Mouse (Mus musculus) stomach, embryonic 14.5 days (tissue): Measurements from ENCODE around the gene Cdkn3. TPM values are rescaled to one million over a fixed set of nuclear protein-coding genes. Genes with fewer than 3 reads are reported as not detected.
A peak's percentile ranks its signal among the peaks of the same experiment; 100 is the strongest.

Experiments used
- ATAC-seq: fragments of 200-750 bp; cut with Nextera tagmentation; 2 replicates; pipeline ENCODE4 v1.8.0; 2017; ENCODE audit warnings: low read depth, moderate TSS enrichment; ENCODE audit not compliant: insufficient number of reproducible peaks, insufficient read depth, low FRiP score
- H3K27ac ChIP-seq: fragments of 300-500 bp; sonication (generic); 2 replicates; pipeline ENCODE4 v1.5.1; 2014; ENCODE audit warnings: mild to moderate bottlenecking, low read length, moderate library complexity, mixed read lengths
- H3K27me3 ChIP-seq: fragments of 300-500 bp; sonication (generic); 2 replicates; pipeline ENCODE4 v1.6.1; 2014; ENCODE audit warnings: low read length, control low read depth, mixed read lengths; ENCODE audit not compliant: control insufficient read depth, insufficient read depth
- H3K36me3 ChIP-seq: fragments of 300-500 bp; sonication (generic); 2 replicates; pipeline ENCODE4 v1.6.1; 2014; ENCODE audit warnings: mild to moderate bottlenecking, control low read depth, low read length, moderate library complexity, mixed read lengths; ENCODE audit not compliant: control insufficient read depth, insufficient read depth
- H3K4me1 ChIP-seq: fragments of 300-500 bp; sonication (generic); 2 replicates; pipeline ENCODE4 v1.6.1; 2014; ENCODE audit warnings: low read length, control low read depth, mixed read lengths; ENCODE audit not compliant: control insufficient read depth, insufficient read depth
- H3K4me2 ChIP-seq: fragments of 300-500 bp; sonication (generic); replicated peaks from 2 replicates; pipeline ENCODE4 v1.6.1; 2014; ENCODE audit warnings: low read depth, low read length, control low read depth
- H3K4me3 ChIP-seq: fragments of 300-500 bp; sonication (generic); 2 replicates; pipeline ENCODE4 v1.5.1; 2014; ENCODE audit warnings: low read depth, low read length, control low read depth
- H3K9ac ChIP-seq: fragments of 300-500 bp; sonication (generic); replicated peaks from 2 replicates; pipeline ENCODE4 v1.6.1; 2014; ENCODE audit warnings: low read depth, mild to moderate bottlenecking, control low read depth, low read length, moderate library complexity, mixed read lengths
- H3K9me3 ChIP-seq: fragments of 300-500 bp; sonication (generic); 2 replicates; pipeline ENCODE4 v1.6.1; 2016; ENCODE audit warnings: low read depth, low read length, control low read depth; ENCODE audit not compliant: control insufficient read depth
- WGBS: fragments of 180-500 bp; shearing (Covaris S2); extraction: QIAGEN DNeasy Blood & Tissue Kit; methylation state at CpG from one replicate; pipeline ENCODE4 v1.1.7; 2014; 5-methylcytosine and 5-hydroxymethylcytosine counted together
- polyA plus RNA-seq: library from polyadenylated mRNA; unstranded; fragments of >200 nt; fragmentation: Nextera tagmentation; extraction: Ambion mirVana; gene quantifications from 2 replicates; pipeline ENCODE4 v1.2.1, GENCODE M21; 2014

Gene Cdkn3
- polyA plus RNA-seq, 1 experiment from 2014 or later = 60.1 TPM

DNA sequence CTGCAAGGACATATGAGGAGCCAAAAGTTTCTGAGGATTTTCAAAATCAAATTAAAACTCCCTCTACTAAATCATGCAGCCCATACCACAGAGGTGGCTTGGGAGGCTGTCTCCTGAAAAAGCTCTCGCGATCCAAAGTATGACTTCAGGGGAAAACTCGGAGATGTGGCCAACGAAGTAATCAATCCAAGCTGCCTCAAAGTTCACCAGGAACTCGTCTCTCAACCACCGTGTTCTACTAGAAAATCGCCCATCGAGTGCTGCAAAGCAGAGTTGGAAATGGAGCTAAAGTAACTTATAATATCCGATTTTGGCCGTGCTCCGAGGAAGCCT, 27.1 kb downstream of the Cdkn3 start:
- Histone ChIP-seq H3K4me1 (peaks cover 14% of the 10 kb centered on the region; the same call in 1 of the 2 replicates), H3K9ac (peak overlapping the region; percentile 95), H3K4me2 (peak overlapping the region; percentile 79), H3K27ac (peak overlapping the region; percentile 98), H3K9me3 (no peaks in the 10 kb centered on the region), H3K27me3 (no peaks in the 10 kb centered on the region), H3K36me3 (peaks cover 5% of the 10 kb centered on the region; the same call in 1 of the 2 replicates), H3K4me3 (peak overlapping the region; percentile 96)
- no peak for ATAC-seq
- under 1% methylated on average over 11 of the region's 11 CpGs for WGBS

DNA sequence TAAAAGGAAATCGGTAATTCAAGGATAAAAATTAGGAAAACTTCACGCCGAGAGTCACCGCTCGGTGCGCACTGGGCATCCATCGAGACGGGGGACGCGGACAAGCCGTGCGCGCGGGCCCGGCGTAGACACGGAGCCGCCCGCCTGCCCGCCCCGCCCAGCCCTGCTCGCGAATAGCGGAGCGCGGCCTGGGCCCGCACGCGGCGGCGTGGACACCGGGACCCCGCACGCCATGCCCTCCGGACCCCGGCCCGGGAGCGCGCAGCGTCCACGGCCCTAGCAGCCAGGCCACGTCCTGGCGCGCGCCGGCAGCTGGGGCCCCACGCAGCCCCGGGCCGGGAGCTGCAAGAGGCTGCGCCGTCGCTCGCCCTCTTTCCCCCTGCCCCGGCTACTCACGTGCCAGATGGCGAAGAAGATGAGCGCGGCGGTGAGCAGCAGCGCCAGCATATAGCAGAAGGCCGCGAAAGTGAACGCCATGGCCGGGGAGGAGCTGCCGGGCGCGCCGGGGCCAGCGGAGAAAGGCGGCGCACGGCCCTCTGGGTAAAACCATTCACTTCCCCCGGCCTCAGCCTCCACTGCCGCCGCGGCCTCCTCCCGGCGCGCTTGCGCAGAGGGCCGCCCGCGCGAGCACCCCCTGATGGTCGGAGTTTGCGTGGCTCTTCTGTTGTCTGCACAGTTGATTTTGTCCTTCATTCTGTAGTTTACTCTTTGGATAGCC, 27.6 kb downstream of the Cdkn3 start, which contains the start of gene Cnih1:
Gene Cnih1, minus strand, starts transcription at position 625 of the 718 bp plus-strand sequence.
- ATAC-seq = peak; percentile 96
- Histone ChIP-seq H3K27ac (peak within 1 kb of the TSS; percentile 98), H3K4me1 (peaks cover 14% of the 10 kb centered on the region; the same call in 1 of the 2 replicates), H3K4me3 (peak within 1 kb of the TSS; percentile 96), H3K27me3 (no peaks in the 10 kb centered on the region), H3K36me3 (peaks cover 5% of the 10 kb centered on the region; the same call in 1 of the 2 replicates), H3K4me2 (peak within 1 kb of the TSS; percentile 79), H3K9me3 (no peaks in the 10 kb centered on the region), H3K9ac (peak within 1 kb of the TSS; percentile 95)
- under 1% methylated on average over 86 of the region's 86 CpGs for WGBS

DNA sequence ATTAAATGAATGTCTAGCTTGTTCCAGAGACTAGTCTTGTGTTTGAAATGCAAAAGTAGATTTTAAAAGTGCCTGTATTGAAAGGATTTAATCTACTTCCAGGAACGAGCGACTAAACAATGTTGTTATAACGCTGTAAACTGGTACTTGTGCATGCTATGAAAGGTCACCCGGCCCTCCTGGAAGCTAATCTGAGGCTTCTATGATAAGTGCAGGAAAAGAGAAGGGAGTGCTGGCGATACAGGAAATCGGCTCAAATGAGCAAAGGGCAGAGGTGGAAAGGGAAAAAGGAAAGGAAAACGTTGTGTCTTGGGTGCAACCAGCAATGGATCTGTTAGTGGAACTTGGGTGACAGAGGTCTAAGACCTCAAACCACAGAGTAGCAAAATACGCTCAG, 28.2 kb downstream of the Cdkn3 start:
- Histone ChIP-seq H3K4me3 (peak overlapping the region; percentile 96), H3K27me3 (no peaks in the 10 kb centered on the region), H3K4me1 (peaks cover 14% of the 10 kb centered on the region; the same call in 1 of the 2 replicates), H3K4me2 (peak overlapping the region; percentile 79), H3K27ac (peak overlapping the region; percentile 98), H3K36me3 (0 out of 2 replicates have a peak, but pooled peaks cover under 1% of the 10 kb centered on the region), H3K9me3 (no peaks in the 10 kb centered on the region), H3K9ac (peak overlapping the region; percentile 95; the same call in 1 of the 2 replicates)
- whole genome bisulfite sequencing = 21% methylated on average over 8 of the region's 8 CpGs
- 0 out of 2 replicates have a peak, but pooled peaks have one; percentile 11 for ATAC-seq

DNA sequence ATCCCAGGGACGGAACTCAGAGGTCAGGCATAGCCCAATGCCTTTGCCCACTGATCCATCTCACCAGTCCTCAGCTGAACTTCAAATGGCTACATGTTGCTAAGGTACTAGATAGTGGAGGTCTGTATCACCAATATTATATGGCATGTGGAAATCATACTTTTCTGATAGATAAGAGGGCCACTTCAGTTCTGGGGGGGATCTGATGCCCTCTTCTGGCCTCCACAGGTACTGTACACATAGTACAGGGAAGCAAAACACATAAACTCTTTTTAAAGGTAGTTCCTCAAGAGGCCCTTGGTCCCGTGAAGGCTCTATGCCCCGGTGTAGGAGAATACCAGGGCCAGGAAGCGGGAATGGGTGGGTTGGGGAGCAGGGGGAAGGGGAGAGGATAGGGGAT, 30.0 kb downstream of the Cdkn3 start:
- Histone ChIP-seq H3K4me1 (peaks cover 14% of the 10 kb centered on the region; the same call in 1 of the 2 replicates), H3K4me3 (no peak overlapping the region), H3K27me3 (no peaks in the 10 kb centered on the region), H3K27ac (no peak overlapping the region), H3K9me3 (no peaks in the 10 kb centered on the region), H3K4me2 (no peak overlapping the region), H3K9ac (no peak overlapping the region), H3K36me3 (no peaks in the 10 kb centered on the region)
- 78% methylated on average over 4 of the region's 4 CpGs for WGBS
- ATAC-seq = no peak

DNA sequence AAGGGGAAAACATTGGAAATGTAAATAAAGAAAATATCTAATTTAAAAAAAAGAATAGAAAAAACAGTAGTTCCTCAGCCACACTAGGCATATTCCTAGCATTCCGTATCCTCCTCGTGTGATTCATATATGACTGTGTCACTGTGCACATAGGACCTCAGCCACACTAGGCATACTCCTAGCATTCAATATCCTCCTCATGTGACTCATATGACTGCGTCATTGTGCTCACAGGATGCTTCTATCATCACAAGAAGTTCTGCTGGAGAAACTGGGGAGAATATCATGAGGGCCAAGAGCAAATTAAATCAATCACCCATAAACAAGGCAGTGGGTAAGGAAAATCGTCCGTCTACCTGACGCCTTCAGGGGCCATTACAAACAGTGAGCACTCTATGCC, 30.4 kb downstream of the Cdkn3 start:
- no peaks in the 10 kb centered on the region for H3K36me3 ChIP-seq
- H3K27me3 ChIP-seq = no peaks in the 10 kb centered on the region
- no peaks in the 10 kb centered on the region for H3K9me3 ChIP-seq
- no peak overlapping the region for H3K4me2 ChIP-seq
- no peak overlapping the region for H3K27ac ChIP-seq
- no peak for ATAC-seq
- no peak overlapping the region for H3K4me3 ChIP-seq
- peaks cover 14% of the 10 kb centered on the region; the same call in 1 of the 2 replicates for H3K4me1 ChIP-seq
- WGBS = 89% methylated on average over 6 of the region's 6 CpGs
- no peak overlapping the region for H3K9ac ChIP-seq

DNA sequence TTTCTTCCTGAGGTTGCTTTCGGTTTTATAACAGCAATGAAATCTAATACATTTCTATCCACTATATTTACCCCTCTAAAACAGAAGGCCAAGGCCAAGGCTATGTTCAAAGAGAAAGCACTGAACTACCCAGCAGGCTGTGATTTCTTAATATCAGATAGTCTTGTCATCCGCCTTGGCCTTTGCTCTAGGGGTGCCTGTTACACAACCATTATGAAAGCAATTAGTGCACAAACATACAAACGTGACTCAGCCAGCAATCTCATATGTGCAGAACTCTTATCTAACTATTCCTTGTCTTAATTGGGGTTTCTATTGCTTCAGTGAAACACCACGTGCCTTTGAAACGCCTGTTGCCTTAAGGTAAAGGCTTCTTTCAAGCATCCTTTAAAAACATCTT, 33.8 kb downstream of the Cdkn3 start:
- ATAC-seq = no peak

DNA sequence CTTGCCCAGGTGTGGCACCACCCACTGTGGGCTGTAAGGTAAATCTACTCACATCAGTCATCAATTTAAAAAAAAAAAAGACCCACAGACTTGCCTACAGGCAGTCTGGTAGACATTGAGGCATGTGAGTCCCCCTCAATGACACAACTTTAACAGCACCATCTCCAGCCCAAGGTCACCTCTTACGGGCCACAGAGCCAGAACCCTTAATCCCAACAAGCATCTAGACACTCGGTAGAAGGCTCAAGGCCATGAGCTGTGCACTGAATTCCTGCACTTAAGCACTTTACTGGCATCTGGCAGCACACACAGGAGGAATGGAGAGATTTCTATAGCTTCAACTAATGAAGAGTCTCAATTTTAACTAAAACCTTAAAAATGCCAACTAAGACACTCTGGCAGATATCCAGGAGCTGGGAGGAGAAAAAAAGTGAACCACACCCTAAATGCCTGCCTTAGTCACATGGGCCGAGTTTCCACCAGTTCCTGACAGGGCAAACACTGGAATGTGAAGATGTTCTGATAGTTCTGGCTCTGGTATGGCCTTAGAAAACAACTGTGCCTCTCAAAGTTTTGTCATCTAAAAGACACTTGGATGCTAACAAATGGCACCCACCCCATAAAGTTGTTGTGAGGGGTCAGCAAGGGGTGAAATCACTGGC, 40.5 kb downstream of the Cdkn3 start:
- H3K36me3 ChIP-seq = no peaks in the 10 kb centered on the region
- no peak for ATAC-seq
- no peak overlapping the region for H3K27ac ChIP-seq
- 67% methylated on average over 3 of the region's 3 CpGs for WGBS
- H3K27me3 ChIP-seq = no peaks in the 10 kb centered on the region
- H3K4me3 ChIP-seq = no peak overlapping the region
- no peaks in the 10 kb centered on the region for H3K9me3 ChIP-seq
- no peak overlapping the region for H3K4me2 ChIP-seq
- no peaks in the 10 kb centered on the region for H3K4me1 ChIP-seq
- H3K9ac ChIP-seq = no peak overlapping the region

More for the DNA sequence above, 33.8 kb downstream of the Cdkn3 start:
- Histone ChIP-seq H3K4me1 (no peaks in the 10 kb centered on the region), H3K27me3 (no peaks in the 10 kb centered on the region), H3K36me3 (no peaks in the 10 kb centered on the region), H3K9ac (no peak overlapping the region), H3K9me3 (no peaks in the 10 kb centered on the region), H3K4me2 (no peak overlapping the region), H3K4me3 (no peak overlapping the region), H3K27ac (no peak overlapping the region)
- 83% methylated on average over 5 of the region's 5 CpGs for WGBS

DNA sequence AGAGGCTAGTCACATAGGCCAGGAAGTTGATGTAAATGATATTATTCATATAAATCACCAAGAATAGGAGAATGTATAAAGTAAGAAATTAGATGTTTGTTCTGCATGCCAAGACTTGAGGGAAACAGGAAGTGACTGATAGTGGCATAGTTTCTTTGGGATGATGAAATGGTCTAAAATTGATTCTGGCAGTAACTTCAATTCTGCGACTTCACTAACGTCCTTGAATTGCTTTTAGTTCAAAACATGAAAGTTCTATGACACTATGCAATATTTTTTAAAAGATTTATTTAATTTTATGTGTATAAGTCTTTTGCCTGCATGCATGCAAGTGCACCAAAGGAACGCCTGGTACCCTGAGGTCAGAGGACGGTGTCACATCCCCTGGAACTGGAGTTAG, 42.9 kb downstream of the Cdkn3 start:
- Histone ChIP-seq H3K9ac (no peak overlapping the region), H3K36me3 (no peaks in the 10 kb centered on the region; the same call in 1 of the 2 replicates), H3K9me3 (no peaks in the 10 kb centered on the region), H3K27me3 (no peaks in the 10 kb centered on the region), H3K4me2 (no peak overlapping the region), H3K4me3 (no peak overlapping the region), H3K27ac (no peak overlapping the region), H3K4me1 (no peaks in the 10 kb centered on the region)
- WGBS = 85% methylated on average over 4 of the region's 4 CpGs
- no peak for ATAC-seq
